Mouse (Mus musculus): Measurements from ENCODE around the gene Tekt5. TPM values are rescaled to one million over a fixed set of nuclear protein-coding genes. Genes with fewer than 3 reads are reported as not detected.

The Tekt5 gene
- polyA plus RNA-seq, 1 experiment from 2014 or later, result 3.0 TPM

DNA sequence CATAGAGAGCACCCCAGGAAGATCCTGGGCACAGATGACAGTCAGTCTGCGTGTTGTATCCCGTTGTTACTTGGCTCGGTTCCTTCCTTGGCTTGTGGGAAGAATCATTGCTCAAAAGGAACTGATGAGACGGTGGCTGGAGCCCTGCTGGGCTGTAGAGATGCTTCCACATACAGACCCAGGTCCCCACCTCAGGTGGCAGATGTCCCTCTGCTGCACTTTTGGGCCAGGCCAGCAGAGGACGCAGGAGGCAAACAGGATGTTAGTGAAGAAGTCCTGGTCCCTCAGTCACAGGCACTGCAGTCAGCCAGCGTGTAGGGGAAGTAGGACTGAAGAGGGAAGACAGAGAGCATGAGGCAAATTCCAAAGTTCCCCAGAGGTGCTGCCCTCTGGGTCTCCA, 20.7 kb upstream of the Tekt5 start:
- H3K4me3 ChIP-seq, result no peak overlapping the region
- H3K36me3 ChIP-seq, result peaks cover 36% of the 10 kb centered on the region
- H3K9me3 ChIP-seq, result no peaks in the 10 kb centered on the region
- H3K27me3 ChIP-seq, result no peaks in the 10 kb centered on the region
- H3K9ac ChIP-seq (replicated peaks), result no peak overlapping the region
- H3K4me2 ChIP-seq (replicated peaks), result no peak overlapping the region
- ATAC-seq (replicated peaks), result no peak
- 79% methylated on average over 6 of the region's 6 CpGs for WGBS
- no peak overlapping the region for H3K27ac ChIP-seq (replicated peaks)
- H3K4me1 ChIP-seq, result peaks cover 16% of the 10 kb centered on the region

DNA sequence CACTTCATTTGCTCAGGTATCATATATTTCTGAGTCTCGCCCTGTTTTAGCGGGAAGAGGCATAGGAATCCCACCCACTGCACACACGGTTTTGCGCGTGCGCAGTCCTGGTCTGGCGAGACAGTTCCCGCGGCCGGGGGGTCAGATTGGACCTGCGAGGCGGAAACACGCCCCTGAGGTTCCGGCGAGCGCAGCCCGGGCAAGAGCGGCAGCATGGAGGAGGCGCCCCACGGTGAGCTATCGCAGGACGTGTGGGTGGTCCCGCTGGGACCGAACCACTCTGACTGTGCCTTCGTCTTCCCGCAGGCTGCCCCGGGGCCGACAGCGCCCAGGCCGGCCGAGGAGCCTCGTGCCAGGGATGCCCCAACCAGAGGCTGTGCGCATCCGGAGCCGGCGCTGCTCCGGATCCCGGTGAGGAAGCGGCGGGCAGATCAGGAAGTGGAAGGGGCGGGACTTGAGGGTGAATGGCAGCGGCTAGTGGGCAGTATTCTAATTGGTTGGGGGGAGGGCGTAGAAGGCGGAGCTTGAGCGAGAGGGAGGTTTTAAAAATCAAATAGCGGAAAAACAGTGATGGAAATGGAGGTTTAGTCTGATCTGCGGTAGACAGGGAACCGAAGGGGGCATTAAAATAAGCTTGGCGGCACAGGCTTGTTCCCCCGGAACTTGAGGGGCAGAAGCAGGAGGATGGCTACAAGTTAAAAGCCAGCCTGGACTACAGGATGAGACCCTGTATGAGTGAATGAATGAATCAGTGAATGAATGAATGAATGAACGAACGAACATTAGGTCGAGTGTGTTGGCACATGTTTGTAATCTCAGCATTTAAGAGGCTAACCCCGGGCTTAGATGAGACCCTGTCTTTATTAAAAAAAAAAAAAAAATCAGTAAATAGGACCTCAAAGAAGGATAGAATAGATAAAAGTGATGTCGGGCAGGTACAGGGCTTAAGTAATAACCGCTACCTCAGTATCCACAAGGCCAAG, 16.8 kb upstream of the Tekt5 start, which contains the start of gene Nubp1:
Gene Nubp1, plus strand, starts transcription at position 185 of the 983 bp plus-strand sequence.
- H3K36me3 ChIP-seq, result peaks cover 9% of the 10 kb centered on the region; the same call in 1 of the 2 replicates
- peak within 1 kb of the TSS; percentile 53 for H3K4me2 ChIP-seq (replicated peaks)
- H3K27me3 ChIP-seq, result peaks cover 2% of the 10 kb centered on the region; the same call in 1 of the 2 replicates
- H3K4me1 ChIP-seq, result peaks cover 17% of the 10 kb centered on the region
- H3K4me3 ChIP-seq, result peak within 1 kb of the TSS; percentile 77
- WGBS, result 2% methylated on average over 56 of the region's 56 CpGs
- peak within 1 kb of the TSS; percentile 68 for H3K9ac ChIP-seq (replicated peaks)
- no peaks in the 10 kb centered on the region for H3K9me3 ChIP-seq
- peak within 1 kb of the TSS; percentile 95 for H3K27ac ChIP-seq (replicated peaks)
- ATAC-seq (replicated peaks), result peak; percentile 98

DNA sequence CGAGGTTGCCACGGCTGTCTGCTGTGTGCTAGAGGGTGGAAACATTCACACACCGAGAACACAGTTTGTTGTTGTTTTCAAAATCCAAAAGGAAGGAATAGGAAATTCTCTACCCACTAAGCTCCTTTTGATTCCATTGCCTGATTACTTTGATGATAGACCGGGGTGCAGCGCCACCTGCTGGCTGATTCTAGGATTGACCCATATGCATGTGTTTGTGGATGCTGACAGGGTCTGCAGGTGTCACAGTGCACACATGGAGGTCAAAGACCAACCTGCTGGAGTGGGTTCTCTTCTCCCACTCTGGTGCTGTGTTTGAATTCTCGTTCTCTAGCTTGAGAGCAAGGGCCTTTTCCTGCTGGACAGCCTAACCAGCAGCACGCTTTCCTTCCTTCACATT, 3.9 kb upstream of the Tekt5 start:
- no peak overlapping the region for H3K9ac ChIP-seq (replicated peaks)
- ATAC-seq (replicated peaks), result no peak
- H3K27ac ChIP-seq (replicated peaks), result no peak overlapping the region
- 32% methylated on average over 7 of the region's 7 CpGs for WGBS
- H3K4me2 ChIP-seq (replicated peaks), result no peak overlapping the region
- H3K36me3 ChIP-seq, result no peaks in the 10 kb centered on the region
- peaks cover 5% of the 10 kb centered on the region; the same call in 1 of the 2 replicates for H3K27me3 ChIP-seq
- peaks cover 6% of the 10 kb centered on the region for H3K4me1 ChIP-seq
- no peaks in the 10 kb centered on the region for H3K9me3 ChIP-seq
- H3K4me3 ChIP-seq, result no peak overlapping the region

DNA sequence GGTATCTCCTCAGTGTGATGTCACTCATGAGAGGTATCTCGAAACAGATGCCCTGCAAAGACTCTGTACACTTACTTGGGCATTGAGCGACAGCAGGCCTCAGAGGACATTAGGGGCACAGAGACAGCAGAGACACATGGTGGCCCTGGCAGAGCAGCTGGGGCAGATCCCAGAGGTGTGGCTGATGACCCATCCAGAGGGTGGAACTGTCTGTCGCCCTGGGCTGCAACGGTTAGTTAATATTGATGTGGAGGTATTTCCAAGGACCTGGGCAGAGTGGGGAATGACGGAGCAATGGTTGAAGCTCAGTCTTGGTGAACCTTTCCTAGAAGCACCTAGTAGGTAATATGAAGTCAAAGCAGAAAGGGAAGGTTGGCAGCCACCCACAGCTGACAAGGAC, 3.5 kb upstream of the Tekt5 start:
- Histone ChIP-seq H3K9ac (replicated peaks) (no peak overlapping the region), H3K4me1 (peaks cover 6% of the 10 kb centered on the region), H3K4me2 (replicated peaks) (no peak overlapping the region), H3K9me3 (no peaks in the 10 kb centered on the region), H3K27me3 (peaks cover 5% of the 10 kb centered on the region; the same call in 1 of the 2 replicates), H3K36me3 (no peaks in the 10 kb centered on the region), H3K27ac (replicated peaks) (no peak overlapping the region), H3K4me3 (no peak overlapping the region)
- no peak for ATAC-seq (replicated peaks)
- WGBS, result 80% methylated on average over 5 of the region's 5 CpGs

DNA sequence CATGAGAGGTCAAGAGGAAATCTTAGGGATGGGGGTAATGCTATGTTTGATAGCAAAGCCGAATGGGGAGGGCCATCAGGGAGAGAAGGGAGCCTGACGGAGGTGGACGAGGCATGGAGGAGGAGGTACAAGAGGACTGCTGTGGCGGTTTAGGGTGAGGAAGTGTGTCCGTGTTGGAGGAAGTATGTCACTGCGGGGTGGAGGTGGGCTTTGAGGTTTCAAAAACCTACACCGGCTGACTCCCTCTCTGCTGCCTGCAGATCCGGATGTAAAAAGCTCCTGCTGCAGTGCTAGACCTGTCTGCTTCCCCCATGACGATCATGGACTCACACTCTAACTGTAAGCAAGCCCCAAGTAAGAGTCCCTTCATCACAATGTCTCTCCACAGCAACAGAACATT, 2.7 kb downstream of the Tekt5 start:
- ATAC-seq (replicated peaks), result no peak
- Histone ChIP-seq H3K27ac (replicated peaks) (no peak overlapping the region), H3K4me3 (no peak overlapping the region), H3K4me1 (peaks cover 6% of the 10 kb centered on the region), H3K9ac (replicated peaks) (no peak overlapping the region), H3K4me2 (replicated peaks) (no peak overlapping the region), H3K27me3 (peaks cover 5% of the 10 kb centered on the region; the same call in 1 of the 2 replicates), H3K9me3 (no peaks in the 10 kb centered on the region), H3K36me3 (no peaks in the 10 kb centered on the region)
- 95% methylated on average over 9 of the region's 9 CpGs for WGBS

DNA sequence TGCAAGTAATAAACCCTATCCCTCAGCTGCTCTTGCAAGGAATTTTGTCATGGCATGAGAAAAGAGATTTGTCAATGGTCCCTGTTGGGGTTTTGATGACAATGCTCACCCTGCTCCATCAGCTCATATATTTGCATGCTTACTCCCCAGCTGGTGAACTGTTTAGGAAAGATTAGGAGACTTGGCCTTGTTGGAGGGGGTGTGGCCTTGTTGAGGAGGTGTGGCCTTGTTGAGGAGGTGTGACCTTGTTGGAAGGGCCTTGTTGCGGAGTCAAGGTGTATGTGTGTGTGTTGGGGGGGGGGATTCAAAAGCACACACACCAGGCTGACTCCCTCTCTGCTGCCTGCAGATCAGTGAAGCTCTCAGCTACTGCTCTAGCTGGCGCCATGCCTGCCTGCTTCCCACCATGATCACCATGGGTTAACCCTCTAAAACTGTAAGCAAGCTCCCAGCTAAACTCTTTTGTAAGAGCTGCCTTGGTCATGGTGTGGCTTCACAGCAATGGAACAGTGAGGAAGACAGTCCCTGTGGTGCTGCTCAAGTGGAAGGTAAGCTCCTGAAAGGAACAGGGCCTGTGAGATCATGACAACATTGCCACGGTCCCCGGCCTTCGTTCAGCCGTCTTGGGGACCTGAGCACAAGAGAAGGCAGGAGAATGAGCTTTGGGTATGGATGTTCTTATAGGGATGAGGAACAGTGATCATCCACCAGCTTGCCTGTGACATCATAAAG, 6.5 kb downstream of the Tekt5 start:
- no peaks in the 10 kb centered on the region for H3K27me3 ChIP-seq
- no peak for ATAC-seq (replicated peaks)

DNA sequence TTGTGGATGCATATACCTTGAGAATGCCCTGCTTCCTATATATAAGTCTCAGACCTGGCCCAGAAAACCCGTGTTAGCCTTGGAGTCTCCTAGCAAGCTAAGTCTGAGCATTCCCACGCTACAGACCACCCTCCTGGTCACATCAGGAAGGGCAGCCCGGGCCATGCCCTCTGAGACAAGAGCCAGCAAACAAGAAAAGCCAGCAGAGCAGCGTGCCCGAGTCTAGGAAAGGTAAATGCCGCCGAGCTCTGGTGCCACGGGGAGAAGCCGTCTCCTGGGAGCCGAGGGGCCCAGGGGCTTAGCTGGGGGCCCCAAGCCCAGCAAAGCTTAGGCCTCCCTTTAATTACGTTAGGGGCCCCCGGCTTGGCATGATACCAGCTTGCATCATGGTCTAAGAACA, 10.0 kb downstream of the Tekt5 start:
- no peak for ATAC-seq (replicated peaks)
- H3K27ac ChIP-seq (replicated peaks), result no peak overlapping the region
- no peak overlapping the region for H3K4me2 ChIP-seq (replicated peaks)
- no peak overlapping the region for H3K4me3 ChIP-seq
- H3K9ac ChIP-seq (replicated peaks), result no peak overlapping the region
- H3K27me3 ChIP-seq, result no peaks in the 10 kb centered on the region
- H3K9me3 ChIP-seq, result no peaks in the 10 kb centered on the region
- 68% methylated on average over 12 of the region's 12 CpGs for WGBS
- H3K4me1 ChIP-seq, result no peaks in the 10 kb centered on the region
- no peaks in the 10 kb centered on the region for H3K36me3 ChIP-seq

More for the DNA sequence above, 6.5 kb downstream of the Tekt5 start:
- Histone ChIP-seq H3K4me1 (no peaks in the 10 kb centered on the region), H3K4me3 (no peak overlapping the region), H3K4me2 (replicated peaks) (no peak overlapping the region), H3K27ac (replicated peaks) (no peak overlapping the region), H3K9ac (replicated peaks) (no peak overlapping the region), H3K36me3 (no peaks in the 10 kb centered on the region), H3K9me3 (no peaks in the 10 kb centered on the region)
- WGBS, result 89% methylated on average over 6 of the region's 6 CpGs

DNA sequence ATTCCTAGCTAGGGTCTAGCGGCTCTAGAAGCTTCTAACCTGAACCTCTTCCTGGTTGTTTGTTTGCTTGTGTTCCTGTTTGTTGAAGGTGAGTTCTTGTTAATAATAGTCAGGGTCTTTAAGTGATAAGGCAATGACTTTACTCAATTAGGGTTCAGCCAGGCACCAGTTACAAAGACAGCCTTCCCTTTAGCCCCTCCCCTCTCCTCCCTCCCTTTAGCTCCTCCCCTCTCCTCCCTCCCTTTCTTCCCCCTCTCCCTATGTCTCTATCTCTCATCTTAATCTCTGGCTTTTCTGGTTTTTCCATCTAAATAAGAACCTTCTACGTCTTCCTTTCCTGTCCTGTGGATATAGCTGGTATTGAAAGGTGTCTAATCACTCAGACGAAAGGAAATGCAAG, 10.7 kb downstream of the Tekt5 start:
- WGBS, result 65% methylated on average over 3 of the region's 3 CpGs
- Histone ChIP-seq H3K9ac (replicated peaks) (no peak overlapping the region), H3K4me2 (replicated peaks) (no peak overlapping the region), H3K36me3 (no peaks in the 10 kb centered on the region), H3K27ac (replicated peaks) (no peak overlapping the region), H3K27me3 (no peaks in the 10 kb centered on the region), H3K9me3 (no peaks in the 10 kb centered on the region), H3K4me1 (no peaks in the 10 kb centered on the region), H3K4me3 (no peak overlapping the region)
- ATAC-seq (replicated peaks), result no peak

DNA sequence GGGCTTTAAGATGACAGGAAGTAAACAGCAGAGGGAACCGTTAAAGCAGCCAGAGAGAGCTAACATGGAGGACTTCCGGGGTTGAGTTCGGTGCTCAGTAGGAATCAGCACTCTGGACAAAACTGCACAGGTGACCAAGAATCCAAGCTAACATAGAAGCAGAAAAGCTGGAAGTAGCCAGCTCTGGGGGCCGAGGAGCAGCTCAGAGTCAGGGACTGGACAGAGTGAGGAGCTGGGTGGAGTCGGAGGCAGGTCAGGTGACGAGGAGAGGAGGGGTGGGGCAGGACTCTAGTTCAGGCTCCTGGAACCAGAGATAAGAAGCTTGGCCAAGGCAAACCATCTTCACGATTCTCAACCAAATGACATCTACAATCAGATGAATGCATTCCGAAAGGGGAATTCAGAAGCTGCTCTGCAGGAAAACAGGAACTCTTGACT, 11.2 kb downstream of the Tekt5 start:
- Histone ChIP-seq H3K36me3 (no peaks in the 10 kb centered on the region), H3K27me3 (no peaks in the 10 kb centered on the region), H3K9me3 (no peaks in the 10 kb centered on the region), H3K27ac (replicated peaks) (no peak overlapping the region), H3K4me1 (no peaks in the 10 kb centered on the region), H3K4me3 (no peak overlapping the region), H3K9ac (replicated peaks) (no peak overlapping the region), H3K4me2 (replicated peaks) (no peak overlapping the region)
- no peak for ATAC-seq (replicated peaks)
- WGBS, result 32% methylated on average over 8 of the region's 8 CpGs

DNA sequence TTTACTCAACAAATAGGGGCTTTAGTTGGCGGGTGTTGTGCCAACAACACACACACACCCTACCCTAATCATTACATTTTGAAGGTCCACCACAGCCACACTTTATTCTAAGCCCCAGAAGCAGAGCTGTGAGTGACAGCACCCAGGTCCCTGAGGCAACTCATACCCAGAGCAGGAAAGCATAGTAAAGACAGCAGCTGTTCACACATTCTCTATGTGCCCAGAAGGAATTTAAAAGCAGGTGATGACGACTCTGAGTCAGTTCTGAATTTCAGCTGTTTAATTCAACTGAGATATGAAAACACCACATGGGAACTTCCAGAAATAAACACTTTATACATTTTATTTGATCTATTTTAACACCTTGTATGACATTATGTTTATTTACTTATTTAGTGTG, 15.8 kb downstream of the Tekt5 start:
- 68% methylated on average over 2 of the region's 2 CpGs for WGBS

DNA sequence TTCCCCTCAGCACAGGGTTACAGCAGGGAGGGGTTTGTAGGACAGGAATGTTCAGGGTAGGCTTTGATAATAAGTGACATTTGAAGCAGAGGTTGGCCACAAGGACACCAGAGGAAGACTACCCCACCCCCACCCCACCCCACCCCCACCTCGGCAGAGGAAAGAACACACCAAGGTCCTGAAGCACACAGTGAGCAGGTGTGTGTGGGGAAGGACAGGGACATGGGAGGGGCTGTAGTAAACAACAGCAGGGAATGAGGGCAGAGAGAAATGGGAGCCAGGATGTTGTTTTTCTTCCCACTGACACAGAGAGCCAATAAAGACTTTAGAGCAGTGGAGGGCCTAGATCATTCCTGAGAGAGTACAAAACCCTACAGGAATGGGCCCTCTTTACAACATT, 18.0 kb downstream of the Tekt5 start:
- Histone ChIP-seq H3K4me2 (replicated peaks) (no peak overlapping the region), H3K9me3 (no peaks in the 10 kb centered on the region), H3K9ac (replicated peaks) (no peak overlapping the region), H3K27ac (replicated peaks) (no peak overlapping the region), H3K36me3 (no peaks in the 10 kb centered on the region), H3K4me1 (peaks cover 6% of the 10 kb centered on the region), H3K4me3 (no peak overlapping the region), H3K27me3 (no peaks in the 10 kb centered on the region)
- ATAC-seq (replicated peaks), result no peak
- WGBS, result 65% methylated on average over 1 of the region's 1 CpGs

More for the DNA sequence above, 15.8 kb downstream of the Tekt5 start:
- H3K4me1 ChIP-seq, result peaks cover 3% of the 10 kb centered on the region
- no peaks in the 10 kb centered on the region for H3K27me3 ChIP-seq
- no peaks in the 10 kb centered on the region for H3K36me3 ChIP-seq
- no peak for ATAC-seq (replicated peaks)
- H3K4me3 ChIP-seq, result no peak overlapping the region
- no peak overlapping the region for H3K4me2 ChIP-seq (replicated peaks)
- H3K9ac ChIP-seq (replicated peaks), result no peak overlapping the region
- no peak overlapping the region for H3K27ac ChIP-seq (replicated peaks)
- no peaks in the 10 kb centered on the region for H3K9me3 ChIP-seq
